Mouse (Mus musculus) spleen, postnatal 36 days (tissue): ENCODE data around the gene Ccdc34.

ENCODE experiments used
- DNase-seq, 2 experiments: peaks; one replicate each; pipeline ENCODE4 v3.0.0; 2022; ENCODE audit warnings: low spot score in 2 of 2, mixed read lengths in 1 of 2

Ccdc34 gene

DNA sequence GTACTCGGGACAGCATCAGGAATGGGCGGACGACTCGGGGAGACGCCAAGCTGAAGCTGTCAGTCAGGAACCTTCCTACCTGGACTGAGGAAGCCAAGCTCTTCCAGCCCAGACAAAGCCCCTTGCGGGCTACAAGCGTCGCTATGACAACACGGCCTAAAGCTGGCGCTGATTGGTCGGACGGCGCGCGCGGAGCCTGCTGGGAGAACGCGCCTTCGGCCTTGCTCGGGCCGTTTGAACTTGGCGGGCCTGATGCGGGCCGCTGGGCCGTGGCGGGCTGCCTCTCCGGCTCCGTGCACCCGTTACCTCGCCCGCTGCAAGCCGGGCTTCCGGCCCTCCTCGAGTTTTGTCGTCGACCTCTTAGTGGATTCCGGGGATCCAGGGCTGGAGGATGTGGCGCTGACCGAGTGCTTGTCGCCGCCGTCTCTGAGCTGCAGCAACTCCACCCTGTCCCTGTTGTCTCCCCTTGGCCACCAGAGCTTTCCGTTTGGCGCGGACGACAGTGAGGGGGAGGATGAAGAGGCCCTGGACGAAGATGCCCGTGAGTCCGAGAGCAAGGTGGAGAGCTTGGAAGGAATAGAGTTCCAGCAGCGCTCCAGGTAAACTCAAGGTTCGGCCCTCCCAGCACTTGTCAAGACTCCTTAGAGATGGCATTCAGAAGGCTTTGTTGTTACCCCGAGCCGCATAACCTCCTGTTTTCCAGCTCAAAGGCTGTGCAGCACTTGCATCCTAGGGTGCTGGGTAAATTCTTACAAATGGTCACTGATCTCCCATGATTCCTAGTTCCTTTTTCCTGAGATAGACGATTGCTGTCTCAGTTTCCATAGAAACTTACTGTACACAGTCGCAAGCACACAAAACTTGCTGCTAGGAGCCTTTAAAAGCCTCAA lies at the start of gene Ccdc34:
Gene Ccdc34, plus strand, starts transcription at position 202 of the 890 bp plus-strand sequence.
- DNase-seq: peak; percentile 83 to 86

- no peak for DNase-seq
Observed at GRCm38 (mm10) chr2:109969381-109969780, 48.2 kb upstream of the Ccdc34 start.

DNA sequence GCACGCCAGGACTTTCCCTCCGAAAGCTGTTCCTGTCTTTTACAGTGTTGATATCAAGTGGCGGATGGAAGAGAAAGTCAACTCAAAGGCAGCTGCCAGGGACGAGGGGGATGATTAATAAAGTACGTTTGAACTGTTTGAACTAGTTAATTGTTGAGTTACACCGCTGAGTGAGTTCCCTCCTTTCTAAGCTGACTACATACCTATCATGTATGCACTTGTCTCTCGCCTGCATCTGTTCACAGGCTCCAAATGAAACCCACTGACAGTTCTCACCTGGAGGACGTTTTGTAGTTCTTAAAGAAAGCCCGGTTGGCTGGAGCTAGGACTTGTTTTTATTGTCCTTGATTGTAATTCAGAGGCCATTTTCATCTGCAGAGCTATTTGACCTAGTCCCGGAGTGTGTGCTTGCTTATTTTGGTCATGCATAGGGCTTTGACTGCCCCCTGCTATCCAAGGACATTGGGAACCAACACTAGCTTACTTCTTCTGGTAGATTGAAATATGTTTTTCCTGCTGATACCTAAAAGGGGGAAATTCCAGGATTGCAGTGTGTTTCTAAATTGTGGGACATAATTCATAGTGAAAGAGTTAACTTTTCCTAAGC lies 47.6 kb upstream of the Ccdc34 start:
- no peak for DNase-seq

- DNase-seq: no peak
Observed at GRCm38 (mm10) chr2:109970744-109971410, 46.7 kb upstream of the Ccdc34 start.

- DNase-seq: no peak
Observed at GRCm38 (mm10) chr2:109972310-109972709, 45.3 kb upstream of the Ccdc34 start.

DNA sequence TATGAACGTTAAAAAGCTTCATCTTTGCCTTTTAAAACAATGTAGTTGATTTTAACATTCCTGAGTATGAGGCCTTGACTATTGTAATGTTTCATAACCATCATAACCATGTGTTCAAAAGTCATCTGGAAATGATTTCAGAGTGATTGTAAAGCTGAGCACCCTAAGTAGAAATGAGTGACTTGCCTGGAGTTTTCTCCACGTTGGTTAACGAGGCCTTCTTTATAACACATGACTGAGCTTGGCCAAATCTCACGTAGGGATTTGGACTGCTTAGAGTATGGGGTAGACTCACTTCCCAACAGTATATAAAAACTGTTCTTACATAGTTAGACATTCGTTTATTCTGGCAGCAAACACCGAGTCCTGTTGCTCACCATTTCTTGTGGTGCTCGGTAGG lies 44.7 kb upstream of the Ccdc34 start:
- no peak for DNase-seq

GRCm38 (mm10) chr2:109974807-109975206 lies 42.8 kb upstream of the Ccdc34 start:
- DNase-seq: no peak

- DNase-seq: no peak
Observed at GRCm38 (mm10) chr2:109976181-109976580, 41.4 kb upstream of the Ccdc34 start.

- DNase-seq: no peak
Observed at GRCm38 (mm10) chr2:109977322-109977721, 40.3 kb upstream of the Ccdc34 start.

DNA sequence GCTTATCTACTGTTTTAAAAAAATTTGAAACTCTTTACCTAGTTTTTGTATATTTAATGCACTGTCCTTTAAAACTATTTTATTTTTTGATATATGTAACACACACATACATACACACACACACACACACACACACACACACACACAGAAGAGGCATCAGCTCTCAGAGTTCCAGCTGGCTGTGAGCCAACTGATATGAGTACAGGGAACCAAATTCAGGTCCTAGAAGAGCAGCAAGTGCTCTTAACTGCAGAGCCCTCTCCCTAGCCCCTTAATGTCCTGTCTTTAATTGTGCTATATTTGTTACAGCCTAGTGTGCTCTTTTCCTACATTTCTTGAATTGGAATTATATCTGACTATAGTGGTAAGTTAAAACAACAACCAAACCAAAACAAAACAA lies 38.4 kb upstream of the Ccdc34 start:
- no peak for DNase-seq

- DNase-seq: no peak
Observed at GRCm38 (mm10) chr2:109983435-109983834, 34.2 kb upstream of the Ccdc34 start.

- no peak for DNase-seq
Observed at GRCm38 (mm10) chr2:109984930-109985329, 32.7 kb upstream of the Ccdc34 start.

DNA sequence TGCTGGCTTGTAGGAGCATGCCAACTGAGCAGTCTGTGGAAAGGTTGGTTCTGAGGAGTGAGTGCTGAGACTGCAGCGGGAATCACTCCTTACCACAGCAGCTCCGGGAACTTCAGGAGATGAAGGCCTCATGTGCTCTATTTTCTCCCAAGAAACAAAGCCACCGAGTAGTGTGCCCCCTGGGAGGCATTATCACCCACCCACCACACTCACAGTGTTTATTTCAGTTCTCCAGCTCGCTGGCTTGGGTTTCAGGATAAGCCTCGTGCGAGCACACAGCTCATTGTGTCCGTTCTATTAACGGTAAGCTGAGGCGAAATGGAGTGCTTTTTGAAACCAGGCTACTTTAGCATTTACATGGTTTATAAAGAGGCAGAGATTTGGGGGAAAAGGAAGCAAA lies 32.1 kb upstream of the Ccdc34 start:
- DNase-seq: no peak

- DNase-seq: no peak
Observed at GRCm38 (mm10) chr2:109986036-109986785, 31.4 kb upstream of the Ccdc34 start.

DNA sequence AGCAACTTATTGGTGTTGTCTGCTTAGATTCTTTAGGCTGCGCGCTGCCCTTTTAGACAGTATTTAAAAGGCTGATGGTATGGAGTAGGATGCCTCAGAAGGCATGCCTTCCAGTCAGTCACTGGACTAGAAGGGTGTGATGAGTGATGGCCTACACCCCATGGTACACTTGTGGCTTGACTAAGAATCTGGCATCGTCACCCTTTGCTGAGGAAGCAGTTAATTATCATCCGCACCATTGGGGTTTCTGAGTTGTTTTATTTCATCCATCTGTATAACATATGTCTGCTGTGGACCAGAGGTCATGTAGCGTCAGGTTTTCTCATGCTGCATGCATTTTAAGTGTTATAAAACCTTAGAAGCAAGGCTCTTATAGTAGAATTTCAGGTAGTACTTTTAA lies 29.7 kb upstream of the Ccdc34 start:
- DNase-seq: no peak

DNA sequence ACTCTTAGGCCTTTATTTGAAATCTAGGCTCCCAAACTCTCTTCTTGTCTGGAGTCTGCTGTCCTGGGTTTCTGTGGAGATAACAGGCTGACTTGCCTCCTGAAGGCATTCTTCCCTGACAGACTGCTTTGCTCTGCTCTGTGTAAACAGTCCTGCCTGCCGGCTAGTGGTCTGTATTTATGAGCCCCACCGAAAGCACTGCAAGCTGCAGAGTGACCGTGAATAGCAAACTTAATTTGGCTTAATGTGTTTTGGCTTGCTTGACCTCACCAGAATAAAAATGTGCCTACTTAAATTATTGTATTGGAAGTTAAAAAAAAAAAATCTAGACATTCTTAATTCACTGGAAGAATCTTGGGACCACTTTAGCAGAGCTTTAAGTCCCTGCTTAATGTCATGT lies 28.4 kb upstream of the Ccdc34 start:
- DNase-seq: no peak

DNA sequence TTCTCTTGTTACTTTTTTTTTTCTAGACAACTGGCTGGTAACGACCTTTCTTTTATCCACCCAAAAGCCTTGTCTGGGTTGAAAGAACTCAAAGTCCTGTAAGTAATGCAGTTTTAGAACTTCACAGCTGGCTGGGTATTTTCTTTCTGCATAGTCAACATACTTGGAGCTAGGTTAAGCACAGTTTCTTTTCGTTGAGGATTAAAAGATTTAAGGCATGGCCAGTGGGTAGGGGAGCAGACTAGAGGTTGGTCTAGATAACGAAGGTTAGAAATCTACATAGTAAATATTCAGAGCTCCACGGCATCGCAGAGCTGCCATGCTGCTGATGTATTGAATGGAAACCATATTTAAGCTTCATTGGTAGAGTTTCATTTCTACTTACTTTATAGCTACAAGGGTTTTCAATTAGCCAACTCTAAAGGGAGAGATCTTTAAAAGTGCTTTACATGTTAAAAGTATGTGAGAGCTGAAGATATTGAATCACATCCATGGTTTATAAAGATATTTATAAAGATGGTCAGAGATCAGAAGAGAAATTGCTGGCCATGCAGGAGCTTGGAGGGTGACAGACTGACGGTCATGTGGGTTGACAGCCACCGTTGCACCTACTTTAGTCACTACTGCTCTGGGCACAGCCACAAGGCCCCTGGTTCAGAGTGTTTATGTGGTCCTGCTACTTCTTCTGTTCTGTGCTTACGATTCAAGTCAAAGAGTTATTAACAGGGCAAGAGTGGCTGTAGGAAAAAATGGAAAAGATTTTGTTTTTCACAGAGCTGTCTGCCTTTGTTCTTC lies 27.7 kb upstream of the Ccdc34 start:
- no peak for DNase-seq

DNA sequence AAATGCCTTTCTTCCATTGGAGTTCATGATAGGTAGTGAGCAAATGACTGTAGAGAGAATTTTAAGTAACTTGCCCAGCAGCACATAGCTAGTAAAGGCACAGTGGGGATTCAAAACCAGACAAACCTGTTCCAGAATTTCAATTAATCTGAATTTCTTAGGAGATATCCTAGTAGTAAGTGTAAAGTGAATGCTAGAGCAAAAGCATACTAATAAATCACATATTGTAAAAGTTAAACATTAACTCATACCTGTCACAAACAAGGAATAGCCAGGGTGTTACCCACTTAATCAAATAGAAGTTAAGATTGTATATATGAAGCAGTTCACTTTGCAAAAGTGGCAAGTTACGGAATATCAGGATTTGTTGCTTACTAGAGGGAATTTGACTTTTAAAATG lies 25.9 kb upstream of the Ccdc34 start:
- no peak for DNase-seq

- DNase-seq: no peak
Observed at GRCm38 (mm10) chr2:109992448-109993073, 25.1 kb upstream of the Ccdc34 start.

DNA sequence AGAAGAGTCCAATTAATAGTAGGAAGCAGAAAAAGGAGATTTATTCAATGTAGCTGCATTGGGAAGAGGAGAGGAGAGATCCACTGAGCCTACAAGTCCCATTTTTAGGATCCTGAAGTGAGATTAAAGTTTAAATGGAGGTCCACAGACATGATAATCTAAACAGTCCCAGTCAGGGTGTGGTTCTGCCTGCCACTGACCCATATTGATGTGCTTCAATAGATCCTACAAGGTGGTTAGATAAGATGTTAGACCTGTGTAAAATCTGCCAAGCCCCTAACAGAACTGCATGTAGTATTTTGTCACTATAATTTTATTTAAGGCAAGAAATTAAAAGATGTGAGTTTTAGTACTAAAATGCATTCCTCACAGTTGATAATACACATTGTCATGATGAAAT lies 24.2 kb upstream of the Ccdc34 start:
- no peak for DNase-seq

DNA sequence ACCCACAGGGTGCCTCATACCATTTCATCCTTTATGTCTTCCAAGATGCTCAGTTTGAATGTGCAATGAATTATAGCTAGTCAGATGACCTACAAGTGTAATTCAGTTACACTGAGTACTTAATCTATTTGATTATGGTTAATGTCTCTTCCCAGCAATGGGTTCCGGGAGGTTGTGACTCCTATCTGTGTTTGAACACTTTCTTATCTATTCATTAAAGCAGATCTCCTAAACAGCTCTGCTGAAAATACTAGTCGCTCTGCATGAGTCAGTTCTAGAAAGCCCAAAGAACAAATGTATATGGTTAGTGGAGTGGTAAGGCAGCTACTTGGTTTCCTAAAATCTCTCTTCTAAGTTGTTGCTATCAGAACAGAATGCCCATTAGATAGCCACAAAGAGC lies 22.6 kb upstream of the Ccdc34 start:
- no peak for DNase-seq
